Mouse (Mus musculus) hindbrain, postnatal 0 days (tissue): ENCODE measurements at regions not wholly inside any gene's neighbourhood (a gene's known extent, or its start where the extent isn't known, plus 50 kb on each side); places are given as distances from the start of the nearest gene placed in this dataset.

Source experiments
- ATAC-seq: fragments of 200-750 bp; cut with Nextera tagmentation; 2 replicates; pipeline ENCODE4 v1.8.0; 2017; ENCODE audit warnings: mild to moderate bottlenecking, moderate TSS enrichment, moderate library complexity
- DNase-seq: peaks from one replicate; pipeline ENCODE4 v3.0.0-alpha.2; 2015; ENCODE audit warnings: low spot score
- H3K27ac ChIP-seq: fragments of 300-500 bp; sonication (generic); 2 replicates; pipeline ENCODE4 v1.5.1; 2014; ENCODE audit warnings: mild to moderate bottlenecking
- H3K27me3 ChIP-seq: fragments of 300-500 bp; sonication (generic); 2 replicates; pipeline ENCODE4 v1.6.1; 2014; ENCODE audit warnings: low read length, mixed read lengths; ENCODE audit not compliant: insufficient read depth
- H3K36me3 ChIP-seq: fragments of 300-500 bp; sonication (generic); 2 replicates; pipeline ENCODE4 v1.6.1; 2014; ENCODE audit warnings: low read length, mixed read lengths; ENCODE audit not compliant: insufficient read depth
- H3K4me1 ChIP-seq: fragments of 300-500 bp; sonication (generic); 2 replicates; pipeline ENCODE4 v1.6.1; 2014; ENCODE audit warnings: antibody characterized with exemption, low read length, mixed read lengths; ENCODE audit not compliant: insufficient read depth
- H3K4me2 ChIP-seq: fragments of 300-500 bp; sonication (generic); 2 replicates; pipeline ENCODE4 v1.6.1; 2014; ENCODE audit warnings: low read depth, mild to moderate bottlenecking, low read length, moderate library complexity, mixed read lengths
- H3K4me3 ChIP-seq: fragments of 300-500 bp; sonication (generic); 2 replicates; pipeline ENCODE4 v1.5.1; 2014; ENCODE audit warnings: low read length
- H3K9ac ChIP-seq: fragments of 300-500 bp; sonication (generic); replicated peaks from 2 replicates; pipeline ENCODE4 v1.6.1; 2014; ENCODE audit warnings: mild to moderate bottlenecking, low read length, moderate library complexity, mixed read lengths
- H3K9me3 ChIP-seq: fragments of 300-500 bp; sonication (generic); 2 replicates; pipeline ENCODE4 v1.6.1; 2016; ENCODE audit warnings: low read length, mixed read lengths
- CTCF ChIP-seq: IDR thresholded peaks from 2 replicates; pipeline ENCODE4 v1.5.1; 2016; ENCODE audit warnings: antibody characterized with exemption, control low read depth, low read depth
- WGBS: fragments of 180-500 bp; shearing (Covaris S2); extraction: QIAGEN DNeasy Blood & Tissue Kit; methylation state at CpG from one replicate; pipeline ENCODE4 v1.1.7; 2014; 5-methylcytosine and 5-hydroxymethylcytosine counted together

DNA sequence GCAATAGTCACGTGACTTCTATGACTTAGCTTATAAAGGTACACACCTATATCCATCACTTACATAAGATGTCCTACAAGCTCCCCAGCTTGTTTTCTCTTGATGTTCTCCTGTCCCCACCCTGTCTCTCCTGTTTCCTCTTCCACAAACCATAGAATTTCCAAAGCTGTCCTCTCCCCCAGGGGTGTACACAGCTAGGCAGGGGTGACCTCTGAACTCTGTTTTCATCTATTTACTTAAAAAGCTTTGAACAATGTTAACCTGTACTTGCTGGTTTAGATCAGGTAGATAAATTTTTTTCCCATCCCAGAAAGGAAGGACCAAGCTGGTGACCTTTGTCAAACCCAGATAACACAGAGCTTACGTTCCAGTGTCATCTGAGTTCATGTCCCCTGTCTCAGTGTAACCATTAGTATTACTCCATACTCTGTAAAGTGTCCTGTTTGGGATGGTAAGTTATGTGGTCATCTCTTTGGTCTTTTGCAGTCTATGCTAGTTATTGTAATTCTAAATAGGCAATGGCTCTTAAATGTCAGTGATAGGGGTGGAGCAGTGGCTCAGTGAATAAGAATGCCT is 89.0 kb downstream of the Prlhr start:
- WGBS = 82% methylated on average over 2 of the region's 2 CpGs
- no peak for TF ChIP-seq CTCF
- Histone ChIP-seq H3K27me3 (no peaks in the 10 kb centered on the region), H3K4me1 (no peaks in the 10 kb centered on the region), H3K4me2 (no peak overlapping the region), H3K27ac (no peak overlapping the region), H3K36me3 (no peaks in the 10 kb centered on the region), H3K9ac (no peak overlapping the region), H3K4me3 (no peak overlapping the region), H3K9me3 (no peaks in the 10 kb centered on the region)
- ATAC-seq (no peak), DNase-seq (no peak)

DNA sequence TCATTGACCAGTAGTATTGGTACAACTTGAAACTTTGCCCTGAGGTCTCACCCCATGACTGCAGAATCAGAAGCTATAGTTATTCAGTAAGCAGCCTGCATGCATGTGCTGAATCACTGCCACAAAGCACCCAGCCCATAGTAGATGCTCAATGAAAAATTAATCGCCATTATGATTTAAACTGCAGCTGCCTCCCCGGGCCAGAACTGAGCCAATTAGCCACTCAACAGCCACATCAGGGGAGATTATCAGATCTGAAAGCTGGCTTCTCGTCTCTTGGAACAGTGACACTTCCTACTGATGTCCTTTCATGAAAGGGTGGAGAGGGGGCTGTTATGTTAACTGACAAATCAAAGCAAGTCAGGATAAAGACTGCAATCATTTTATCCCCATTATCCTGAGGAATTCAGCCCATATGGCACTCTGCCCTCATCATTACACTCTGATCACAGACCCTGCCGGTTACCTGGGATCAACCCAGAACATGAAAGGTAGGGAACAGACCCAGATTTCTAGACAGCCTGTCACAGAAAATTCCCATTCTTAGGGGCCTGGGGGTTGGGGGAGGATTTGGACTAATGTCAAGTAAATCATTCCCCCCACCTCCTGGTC is 104.0 kb downstream of the Prlhr start:
- DNase-seq (no peak), ATAC-seq (no peak)
- Histone ChIP-seq H3K27me3 (no peaks in the 10 kb centered on the region), H3K4me2 (no peak overlapping the region), H3K36me3 (no peaks in the 10 kb centered on the region), H3K9ac (no peak overlapping the region), H3K27ac (no peak overlapping the region), H3K4me1 (no peaks in the 10 kb centered on the region), H3K9me3 (no peaks in the 10 kb centered on the region), H3K4me3 (no peak overlapping the region)
- TF ChIP-seq CTCF = no peak
- 41% methylated on average over 4 of the region's 4 CpGs for WGBS

DNA sequence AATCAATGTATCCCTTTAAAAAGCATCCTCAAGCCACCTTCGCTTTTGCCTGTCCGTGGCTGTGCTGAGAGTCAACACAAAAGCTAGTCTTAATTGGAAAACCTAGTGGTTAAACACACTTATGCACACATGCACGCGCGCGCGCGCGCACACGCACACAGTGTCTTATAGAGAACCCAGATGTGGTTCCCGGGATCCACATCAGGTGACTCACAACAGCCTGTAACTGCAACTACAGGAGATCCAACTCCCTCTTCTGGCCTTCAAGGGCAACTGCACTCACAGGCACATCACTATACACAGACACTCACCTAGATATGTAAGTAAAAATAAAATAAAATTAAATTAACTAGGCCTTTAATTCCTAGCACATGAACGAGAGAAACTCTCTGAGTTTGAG is 118.4 kb upstream of the Fam204a start:
- H3K27ac ChIP-seq = no peak overlapping the region
- 95% methylated on average over 12 of the region's 12 CpGs for WGBS
- no peaks in the 10 kb centered on the region for H3K36me3 ChIP-seq
- TF ChIP-seq CTCF = no peak
- no peak for DNase-seq
- no peaks in the 10 kb centered on the region for H3K9me3 ChIP-seq
- no peak overlapping the region for H3K9ac ChIP-seq
- no peaks in the 10 kb centered on the region for H3K4me1 ChIP-seq
- ATAC-seq = no peak
- H3K4me2 ChIP-seq = no peak overlapping the region
- H3K27me3 ChIP-seq = no peaks in the 10 kb centered on the region
- H3K4me3 ChIP-seq = no peak overlapping the region

DNA sequence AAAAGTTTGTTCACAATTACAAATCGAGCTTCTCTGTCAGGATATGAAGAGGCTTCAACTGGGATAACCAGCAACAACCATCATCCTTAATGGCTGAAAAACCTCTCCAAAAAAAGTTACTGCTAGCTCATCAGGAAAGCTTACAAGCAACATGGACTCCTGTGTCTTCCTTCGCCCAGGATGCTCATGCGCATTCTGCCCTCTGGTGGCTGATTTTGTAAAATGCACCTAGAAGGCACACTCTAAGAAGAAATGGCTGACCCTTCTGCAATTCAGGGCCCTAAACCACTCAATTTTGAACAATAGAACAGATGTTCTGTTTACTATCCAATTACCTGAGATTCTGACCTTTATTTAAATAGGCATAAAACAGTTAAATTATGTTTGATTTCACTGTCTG is 115.0 kb upstream of the Fam204a start:
- Histone ChIP-seq H3K36me3 (no peaks in the 10 kb centered on the region), H3K4me3 (no peak overlapping the region), H3K4me2 (no peak overlapping the region), H3K9ac (no peak overlapping the region), H3K27me3 (no peaks in the 10 kb centered on the region), H3K27ac (no peak overlapping the region), H3K9me3 (no peaks in the 10 kb centered on the region), H3K4me1 (no peaks in the 10 kb centered on the region)
- WGBS = 7% methylated on average over 3 of the region's 3 CpGs
- TF ChIP-seq CTCF = peak; percentile 93
- ATAC-seq (peak; percentile 63; the same call in 1 of the 2 replicates), DNase-seq (peak; percentile 90)

DNA sequence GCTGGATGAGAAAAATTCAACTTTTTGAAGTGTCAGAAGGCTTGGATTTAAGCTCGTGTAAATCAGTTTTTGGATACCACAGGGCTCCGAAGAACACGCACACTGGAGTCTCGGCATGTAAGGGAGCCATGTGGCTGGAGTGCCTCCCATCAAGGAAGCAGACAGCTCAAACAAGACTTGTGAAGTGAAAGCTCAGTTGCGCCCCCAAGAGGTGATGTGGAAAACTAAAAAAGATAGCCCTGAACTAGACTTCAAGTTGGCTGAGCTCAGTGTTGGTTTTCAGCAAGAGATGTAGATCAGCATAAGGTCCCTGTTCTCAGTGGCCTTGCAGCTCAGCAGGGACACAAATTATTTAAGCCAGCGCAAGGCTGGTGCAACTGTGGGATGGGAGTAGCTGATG is 113.7 kb upstream of the Fam204a start:
- H3K9me3 ChIP-seq = no peaks in the 10 kb centered on the region
- H3K36me3 ChIP-seq = no peaks in the 10 kb centered on the region
- ATAC-seq (no peak), DNase-seq (peak; percentile 22)
- no peaks in the 10 kb centered on the region for H3K27me3 ChIP-seq
- H3K4me1 ChIP-seq = no peaks in the 10 kb centered on the region
- TF ChIP-seq CTCF = peak; percentile 31
- H3K4me2 ChIP-seq = no peak overlapping the region
- no peak overlapping the region for H3K27ac ChIP-seq
- H3K4me3 ChIP-seq = no peak overlapping the region
- H3K9ac ChIP-seq = no peak overlapping the region
- WGBS = 89% methylated on average over 6 of the region's 6 CpGs

DNA sequence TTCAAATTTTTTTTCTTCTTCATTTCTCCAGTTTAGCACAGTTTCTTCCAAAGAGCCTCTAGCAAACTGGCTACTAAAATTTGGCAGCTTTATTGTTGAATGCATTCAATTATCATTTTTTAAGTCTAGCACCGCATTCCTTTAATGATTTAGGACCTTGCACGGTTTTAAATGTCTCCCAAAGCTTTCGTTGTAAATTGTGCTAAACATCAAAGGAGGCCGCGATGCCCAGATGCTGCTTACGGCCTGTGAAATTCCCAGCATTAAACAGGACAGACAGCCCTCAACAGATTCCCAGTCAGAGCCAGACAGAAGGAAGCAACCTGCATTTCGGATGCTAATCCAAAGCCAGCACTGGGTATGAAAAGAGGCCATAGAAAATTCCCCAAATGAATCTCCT is 108.0 kb upstream of the Fam204a start:
- Histone ChIP-seq H3K9ac (no peak overlapping the region), H3K4me2 (no peak overlapping the region), H3K9me3 (no peaks in the 10 kb centered on the region), H3K27me3 (no peaks in the 10 kb centered on the region), H3K27ac (no peak overlapping the region), H3K4me1 (no peaks in the 10 kb centered on the region), H3K4me3 (no peak overlapping the region), H3K36me3 (no peaks in the 10 kb centered on the region)
- DNase-seq = no peak
- WGBS = 61% methylated on average over 7 of the region's 7 CpGs
- TF ChIP-seq CTCF = no peak
- ATAC-seq = no peak

- no peaks in the 10 kb centered on the region for H3K9me3 ChIP-seq
- H3K4me2 ChIP-seq = no peak overlapping the region
- H3K27me3 ChIP-seq = no peaks in the 10 kb centered on the region
- no peak overlapping the region for H3K27ac ChIP-seq
- 42% methylated on average over 3 of the region's 3 CpGs for WGBS
- no peaks in the 10 kb centered on the region for H3K36me3 ChIP-seq
- no peak overlapping the region for H3K4me3 ChIP-seq
- no peak overlapping the region for H3K9ac ChIP-seq
- ATAC-seq (no peak), DNase-seq (peak; percentile 5)
- TF ChIP-seq CTCF = no peak
- H3K4me1 ChIP-seq = 0 out of 2 replicates have a peak, but pooled peaks cover 6% of the 10 kb centered on the region
Observed at GRCm38 (mm10) chr19:60328295-60328694, 101.8 kb upstream of the Fam204a start.
